Mouse (Mus musculus) heart, embryonic 10.5 days (tissue): ENCODE measurements around the gene Wasf2. TPM values are rescaled to one million over a fixed set of nuclear protein-coding genes. Genes with fewer than 3 reads are reported as not detected.

Source experiments
- DNase-seq: peaks from one replicate; pipeline ENCODE4 v3.0.0-alpha.2; 2017; ENCODE audit warnings: low spot score
- H3K27ac ChIP-seq: fragments of 300-500 bp; sonication (generic); 2 replicates; pipeline ENCODE4 v1.5.1; 2016; ENCODE audit warnings: mild to moderate bottlenecking
- H3K27me3 ChIP-seq: fragments of 300-500 bp; sonication (generic); 2 replicates; pipeline ENCODE4 v1.6.1; 2016; ENCODE audit warnings: mild to moderate bottlenecking; ENCODE audit not compliant: poor library complexity, insufficient read depth, severe bottlenecking
- H3K36me3 ChIP-seq: fragments of 300-500 bp; sonication (generic); 2 replicates; pipeline ENCODE4 v1.6.1; 2016; ENCODE audit warnings: mild to moderate bottlenecking, moderate library complexity
- H3K4me1 ChIP-seq: fragments of 300-500 bp; sonication (generic); 2 replicates; pipeline ENCODE4 v1.6.1; 2016; ENCODE audit warnings: mild to moderate bottlenecking
- H3K4me3 ChIP-seq: fragments of 300-500 bp; sonication (generic); 2 replicates; pipeline ENCODE4 v1.5.1; 2016; ENCODE audit warnings: mild to moderate bottlenecking, moderate library complexity
- H3K9me3 ChIP-seq: fragments of 300-500 bp; sonication (generic); 2 replicates; pipeline ENCODE4 v1.6.1; 2016; ENCODE audit warnings: mild to moderate bottlenecking, moderate library complexity
- WGBS: fragments of 180-500 bp; shearing (Covaris S2); methylation state at CpG from one replicate; pipeline ENCODE4 v1.1.7; 2016; 5-methylcytosine and 5-hydroxymethylcytosine counted together
- polyA plus RNA-seq: library from polyadenylated mRNA; unstranded; fragments of >200 nt; fragmentation: Nextera tagmentation; extraction: Ambion mirVana; gene quantifications from 2 replicates; pipeline ENCODE4 v1.2.1, GENCODE M21; 2016

Gene Wasf2
- polyA plus RNA-seq, 1 experiment from 2014 or later: 58.5 TPM

DNA sequence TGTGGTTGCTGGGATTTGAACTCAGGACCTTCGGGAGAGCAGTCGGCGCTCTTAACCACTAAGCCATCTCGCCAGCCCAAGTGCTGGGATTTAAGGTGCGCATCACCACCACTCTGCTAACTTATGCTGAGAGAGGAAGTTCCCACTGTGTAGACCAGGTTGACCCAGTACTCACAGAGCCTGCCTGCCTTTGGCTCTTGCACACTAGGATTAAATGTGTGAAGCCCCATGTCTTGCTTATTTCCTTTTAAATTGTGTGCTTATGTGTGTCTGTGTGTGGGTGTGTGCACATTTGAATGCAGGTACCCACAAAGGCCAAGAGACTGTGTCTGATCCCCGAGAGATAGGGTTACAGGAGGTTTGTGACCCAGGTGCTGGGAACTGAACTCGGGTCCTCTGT, 23.6 kb upstream of the Wasf2 start:
- DNase-seq: no peak
- Histone ChIP-seq H3K27me3 (no peaks in the 10 kb centered on the region), H3K9me3 (no peaks in the 10 kb centered on the region), H3K4me1 (peaks cover 40% of the 10 kb centered on the region), H3K27ac (no peak overlapping the region), H3K4me3 (no peak overlapping the region), H3K36me3 (0 out of 2 replicates have a peak, but pooled peaks cover 4% of the 10 kb centered on the region)
- WGBS: 89% methylated on average over 7 of the region's 7 CpGs

DNA sequence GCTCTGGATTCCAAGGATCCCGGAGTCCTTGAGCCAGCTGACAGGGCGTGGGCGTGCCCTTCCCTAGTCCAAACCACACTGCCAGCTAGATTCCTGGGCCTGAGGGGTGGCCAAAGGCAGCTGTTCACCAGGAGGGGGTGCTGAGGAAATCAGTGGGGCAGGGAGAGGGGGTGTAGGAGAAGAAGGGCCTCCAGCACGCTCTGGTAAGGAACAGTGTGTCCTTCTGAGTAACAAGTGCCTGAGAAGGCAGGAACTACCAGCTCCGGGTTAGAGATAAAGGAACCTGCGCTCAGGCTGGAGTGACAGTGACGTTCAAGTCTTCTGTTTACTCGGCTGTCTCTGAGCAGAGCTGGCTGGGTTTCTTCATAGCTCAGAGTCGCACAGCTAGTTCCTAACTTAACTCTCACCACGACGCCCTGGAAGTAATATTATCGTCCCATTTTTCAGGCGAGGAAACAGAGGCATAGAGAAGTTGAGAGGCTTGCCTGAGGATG, 22.5 kb upstream of the Wasf2 start:
- 0 out of 2 replicates have a peak overlapping the region, but pooled peaks have one; percentile 16 for H3K4me3 ChIP-seq
- 0 out of 2 replicates have a peak, but pooled peaks cover 4% of the 10 kb centered on the region for H3K36me3 ChIP-seq
- H3K27me3 ChIP-seq: no peaks in the 10 kb centered on the region
- DNase-seq: peak; percentile 76
- H3K9me3 ChIP-seq: no peaks in the 10 kb centered on the region
- WGBS: 29% methylated on average over 13 of the region's 13 CpGs
- H3K4me1 ChIP-seq: peaks cover 37% of the 10 kb centered on the region
- H3K27ac ChIP-seq: peak overlapping the region; percentile 70

GRCm38 (mm10) chr4:133108481-133109334, 21.6 kb upstream of the Wasf2 start:
- Histone ChIP-seq H3K36me3 (0 out of 2 replicates have a peak, but pooled peaks cover 4% of the 10 kb centered on the region), H3K27me3 (no peaks in the 10 kb centered on the region), H3K4me3 (no peak overlapping the region), H3K27ac (peak overlapping the region; percentile 53), H3K4me1 (peaks cover 34% of the 10 kb centered on the region), H3K9me3 (no peaks in the 10 kb centered on the region)
- 70% methylated on average over 13 of the region's 13 CpGs for WGBS
- peak; percentile 71 for DNase-seq

GRCm38 (mm10) chr4:133109335-133109801, 20.9 kb upstream of the Wasf2 start:
- Histone ChIP-seq H3K27me3 (no peaks in the 10 kb centered on the region), H3K27ac (peak overlapping the region; percentile 53; the same call in 1 of the 2 replicates), H3K4me3 (no peak overlapping the region), H3K36me3 (0 out of 2 replicates have a peak, but pooled peaks cover 4% of the 10 kb centered on the region), H3K4me1 (peaks cover 27% of the 10 kb centered on the region), H3K9me3 (no peaks in the 10 kb centered on the region)
- DNase-seq: peak; percentile 61
- WGBS: 74% methylated on average over 5 of the region's 5 CpGs

GRCm38 (mm10) chr4:133112175-133112838, 18.0 kb upstream of the Wasf2 start:
- H3K4me3 ChIP-seq: no peak overlapping the region
- no peaks in the 10 kb centered on the region for H3K27me3 ChIP-seq
- peaks cover 41% of the 10 kb centered on the region for H3K4me1 ChIP-seq
- no peak overlapping the region for H3K27ac ChIP-seq
- no peaks in the 10 kb centered on the region for H3K9me3 ChIP-seq
- WGBS: 58% methylated on average over 13 of the region's 13 CpGs
- H3K36me3 ChIP-seq: no peaks in the 10 kb centered on the region
- DNase-seq: peak; percentile 73

DNA sequence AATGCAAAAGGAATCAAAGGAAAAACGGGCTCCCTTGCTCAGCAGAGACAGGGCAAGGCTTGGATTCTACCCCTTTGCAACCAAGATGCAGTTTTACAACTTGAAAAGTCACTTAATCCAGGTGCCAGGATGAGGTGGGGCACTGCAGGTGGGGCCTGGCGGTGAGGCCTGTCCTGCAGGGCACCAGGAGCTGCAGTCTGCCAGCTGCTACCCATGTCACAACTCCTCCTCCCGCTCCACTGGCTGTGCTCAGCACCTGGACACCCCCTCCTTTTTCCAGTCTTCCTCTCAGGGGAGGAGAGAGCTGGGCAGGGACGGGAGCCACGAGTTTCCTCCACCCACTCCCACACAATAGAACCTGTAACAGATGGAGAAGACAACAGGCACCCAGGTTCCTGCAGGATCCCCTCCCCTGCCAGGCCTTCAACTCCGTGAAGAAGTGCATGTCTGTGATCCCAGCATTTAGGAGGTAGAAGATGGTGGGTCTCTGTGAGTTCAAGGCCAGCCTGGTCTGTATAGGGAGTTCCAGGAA, 16.9 kb upstream of the Wasf2 start:
- Histone ChIP-seq H3K4me3 (no peak overlapping the region), H3K36me3 (no peaks in the 10 kb centered on the region), H3K4me1 (peaks cover 39% of the 10 kb centered on the region), H3K27me3 (no peaks in the 10 kb centered on the region), H3K27ac (0 out of 2 replicates have a peak overlapping the region, but pooled peaks have one; percentile 36), H3K9me3 (no peaks in the 10 kb centered on the region)
- 57% methylated on average over 6 of the region's 6 CpGs for WGBS
- peak; percentile 64 for DNase-seq

DNA sequence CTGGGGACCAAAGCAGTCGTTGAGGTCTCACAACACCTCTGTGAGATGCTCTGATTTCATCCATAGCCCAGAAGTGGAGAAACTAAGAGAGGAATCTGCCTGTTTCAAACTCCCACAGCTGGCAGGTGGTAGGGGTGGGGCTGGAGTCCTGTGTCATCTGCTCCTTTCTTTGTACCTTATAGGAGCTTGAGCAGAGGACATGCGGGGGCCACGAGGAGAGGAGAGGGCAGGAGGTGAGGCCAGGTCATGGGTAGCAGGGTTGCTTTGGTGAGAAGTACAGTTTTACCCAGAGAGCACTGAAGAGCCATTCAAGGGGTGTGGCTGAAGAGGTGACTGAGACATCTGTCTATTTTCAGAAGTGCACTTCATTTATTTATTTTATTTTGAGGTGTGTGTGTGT, 15.5 kb upstream of the Wasf2 start:
- no peaks in the 10 kb centered on the region for H3K36me3 ChIP-seq
- no peaks in the 10 kb centered on the region for H3K9me3 ChIP-seq
- H3K27ac ChIP-seq: no peak overlapping the region; the same call in 1 of the 2 replicates
- H3K4me1 ChIP-seq: peaks cover 41% of the 10 kb centered on the region
- H3K27me3 ChIP-seq: no peaks in the 10 kb centered on the region
- WGBS: 94% methylated on average over 3 of the region's 3 CpGs
- no peak overlapping the region for H3K4me3 ChIP-seq
- DNase-seq: peak; percentile 68

DNA sequence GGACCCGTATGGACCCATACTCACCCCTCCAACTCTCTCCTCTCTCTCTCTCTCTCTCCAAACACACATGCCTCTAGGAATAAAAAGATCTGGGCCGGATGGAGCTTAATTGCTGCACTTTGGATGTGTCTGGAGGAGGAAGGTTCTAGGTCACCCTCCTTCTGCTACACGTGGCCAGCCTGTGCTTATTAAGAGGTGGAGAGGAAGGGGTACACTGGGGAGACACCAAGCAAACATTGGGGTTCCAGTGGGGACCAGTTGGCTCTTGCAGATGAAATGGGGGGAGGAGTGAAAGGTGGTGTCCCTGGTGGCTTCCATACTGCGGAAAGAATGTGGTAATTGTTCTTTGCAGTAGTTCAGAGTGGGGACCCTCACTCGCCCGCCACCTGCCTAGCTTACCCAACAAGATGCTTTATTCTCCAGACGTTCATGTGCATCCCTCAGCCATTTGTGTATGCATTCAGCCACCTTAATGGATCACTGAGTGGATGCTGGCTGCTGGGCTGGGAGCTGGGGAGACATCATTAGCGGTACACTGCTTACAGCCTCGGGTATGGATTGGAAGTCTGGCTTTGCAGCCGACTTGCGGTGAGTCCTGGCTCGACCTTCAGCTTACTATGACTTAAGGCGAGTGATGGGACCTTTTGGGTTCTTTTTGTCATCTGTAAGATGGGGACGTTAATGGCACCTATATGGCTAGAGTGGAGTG, 14.4 kb upstream of the Wasf2 start:
- no peaks in the 10 kb centered on the region for H3K27me3 ChIP-seq
- 77% methylated on average over 14 of the region's 14 CpGs for WGBS
- H3K4me1 ChIP-seq: peaks cover 50% of the 10 kb centered on the region
- H3K4me3 ChIP-seq: no peak overlapping the region
- H3K27ac ChIP-seq: peak overlapping the region; percentile 94
- DNase-seq: peak; percentile 62
- no peaks in the 10 kb centered on the region for H3K9me3 ChIP-seq
- no peaks in the 10 kb centered on the region for H3K36me3 ChIP-seq

DNA sequence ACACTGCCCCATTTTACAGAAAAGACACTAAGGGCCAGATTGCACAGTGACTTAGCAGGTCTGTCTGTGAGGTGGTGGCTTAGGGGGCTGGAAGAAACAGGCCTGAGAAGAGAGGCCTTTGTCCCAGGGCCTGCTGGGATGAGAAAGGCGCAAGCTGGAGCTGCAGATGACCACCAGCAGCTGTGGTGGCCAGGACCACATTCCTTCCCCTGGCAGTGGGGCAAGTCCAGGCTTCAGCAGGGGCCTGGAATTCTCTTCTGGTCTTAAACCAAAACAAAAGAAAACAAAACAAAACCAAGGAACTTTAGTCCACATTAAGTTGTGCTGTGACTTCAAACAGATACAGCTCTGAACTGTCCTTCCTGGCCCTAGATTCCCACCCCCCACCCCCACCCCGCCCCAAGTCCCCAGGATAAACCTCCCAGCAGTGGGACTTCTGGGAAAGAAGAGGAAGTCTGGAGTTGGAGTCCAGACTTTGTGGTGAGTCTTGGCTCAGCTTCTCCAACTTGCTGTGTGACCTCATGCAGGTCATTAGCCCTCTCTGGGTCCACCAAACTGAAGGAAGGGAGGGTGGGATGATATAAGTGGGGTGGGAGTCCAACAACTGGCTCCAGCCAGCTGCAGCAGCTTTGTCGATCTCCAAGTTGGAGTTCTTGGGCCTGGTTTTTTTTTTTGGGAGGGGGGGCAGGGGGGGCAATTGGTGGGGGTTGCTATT, 13.4 kb upstream of the Wasf2 start:
- no peaks in the 10 kb centered on the region for H3K36me3 ChIP-seq

DNA sequence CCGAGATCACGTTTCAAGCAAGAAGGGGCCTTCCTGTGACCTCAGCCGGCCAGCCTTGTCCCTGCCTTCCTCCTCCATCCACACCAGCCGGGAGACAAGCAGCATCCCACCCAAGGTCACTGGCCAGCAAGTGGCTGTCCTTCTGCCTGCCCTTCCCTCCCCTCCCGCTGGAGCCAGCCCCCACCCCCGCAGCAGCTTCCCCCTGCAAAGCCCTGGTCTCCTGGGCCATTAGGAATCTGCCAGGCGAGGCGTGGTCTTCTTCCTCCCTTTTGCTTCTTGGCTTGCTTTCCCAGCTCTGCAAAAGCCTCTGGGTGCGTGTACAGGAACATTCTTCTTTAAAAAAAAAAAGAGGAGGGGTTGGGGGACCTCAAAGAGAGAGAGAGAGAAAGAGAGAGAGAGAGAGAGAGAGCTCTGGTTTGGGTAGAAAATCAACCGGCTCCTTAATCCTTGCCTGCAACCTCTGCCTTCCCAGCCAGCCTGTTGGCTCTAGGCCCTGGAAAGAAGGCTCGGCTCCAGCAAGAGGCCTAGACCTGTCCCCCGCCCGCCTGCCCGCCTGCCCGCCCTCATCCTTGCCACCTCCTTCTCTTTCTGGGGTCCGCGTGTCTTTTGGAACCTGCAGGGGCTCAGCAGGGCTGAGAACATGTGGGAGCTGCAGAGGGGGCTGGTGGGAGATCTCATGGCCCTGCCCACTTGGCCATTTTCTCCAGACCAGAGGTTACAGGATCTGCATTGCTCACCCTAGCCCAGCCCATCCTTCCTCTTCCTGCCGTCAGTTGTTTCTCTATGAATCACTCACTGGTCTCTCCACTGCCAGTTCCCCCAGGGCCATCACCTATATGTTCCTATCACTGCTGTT, 12.5 kb upstream of the Wasf2 start:
- no peaks in the 10 kb centered on the region for H3K9me3 ChIP-seq
- no peaks in the 10 kb centered on the region for H3K27me3 ChIP-seq
- no peak for DNase-seq
- WGBS: 19% methylated on average over 18 of the region's 18 CpGs
- H3K27ac ChIP-seq: peak overlapping the region; percentile 94
- H3K36me3 ChIP-seq: no peaks in the 10 kb centered on the region
- peaks cover 67% of the 10 kb centered on the region for H3K4me1 ChIP-seq
- peak overlapping the region; percentile 39 for H3K4me3 ChIP-seq

More for the DNA sequence above, 13.4 kb upstream of the Wasf2 start:
- 46% methylated on average over 3 of the region's 3 CpGs for WGBS
- DNase-seq: peak; percentile 69
- H3K4me3 ChIP-seq: peak overlapping the region; percentile 39; the same call in 1 of the 2 replicates
- H3K9me3 ChIP-seq: no peaks in the 10 kb centered on the region
- peak overlapping the region; percentile 94 for H3K27ac ChIP-seq
- H3K4me1 ChIP-seq: peaks cover 60% of the 10 kb centered on the region
- no peaks in the 10 kb centered on the region for H3K27me3 ChIP-seq

DNA sequence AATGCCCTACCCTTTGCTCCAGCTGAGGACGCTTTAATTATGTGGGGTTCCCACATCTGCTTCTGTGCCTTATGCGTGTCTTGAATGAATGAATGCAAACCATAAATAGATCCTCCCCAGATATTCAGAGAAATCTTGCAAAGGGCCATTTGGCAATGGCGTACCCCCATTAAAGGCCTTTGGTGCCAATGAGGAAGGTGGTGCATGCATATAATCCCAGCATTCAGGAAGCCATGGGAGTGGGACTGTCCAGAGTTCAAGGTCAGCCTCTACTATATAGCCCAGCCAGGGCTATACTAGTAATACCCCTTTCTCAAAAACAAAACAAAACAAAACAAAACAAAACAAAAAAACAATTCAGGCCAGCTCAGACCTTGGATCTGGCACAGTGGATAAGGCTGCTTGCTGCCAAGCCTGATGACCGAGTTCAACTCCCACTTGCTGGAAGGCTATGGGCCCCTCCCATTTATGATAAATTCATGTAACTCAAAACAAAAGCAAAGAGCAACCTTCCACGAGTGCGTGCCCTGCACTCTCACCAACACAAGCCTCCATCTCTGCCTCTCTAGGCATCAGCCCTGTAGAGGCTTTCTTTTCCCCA, 11.4 kb upstream of the Wasf2 start:
- Histone ChIP-seq H3K27me3 (no peaks in the 10 kb centered on the region), H3K4me3 (no peak overlapping the region), H3K36me3 (no peaks in the 10 kb centered on the region), H3K4me1 (peaks cover 62% of the 10 kb centered on the region), H3K27ac (no peak overlapping the region), H3K9me3 (no peaks in the 10 kb centered on the region)
- DNase-seq: no peak
- 83% methylated on average over 6 of the region's 6 CpGs for WGBS
